Mouse (Mus musculus) spleen, embryonic (tissue): ENCODE data around the gene Otx2.

Source experiments
- CTCF ChIA-PET: fragments of 350-600 bp; sonication (Branson Sonifier 250); formaldehyde crosslinking; loops from one replicate; lab custom pipeline; 2022; lab: Charles Lee

Otx2 gene

DNA sequence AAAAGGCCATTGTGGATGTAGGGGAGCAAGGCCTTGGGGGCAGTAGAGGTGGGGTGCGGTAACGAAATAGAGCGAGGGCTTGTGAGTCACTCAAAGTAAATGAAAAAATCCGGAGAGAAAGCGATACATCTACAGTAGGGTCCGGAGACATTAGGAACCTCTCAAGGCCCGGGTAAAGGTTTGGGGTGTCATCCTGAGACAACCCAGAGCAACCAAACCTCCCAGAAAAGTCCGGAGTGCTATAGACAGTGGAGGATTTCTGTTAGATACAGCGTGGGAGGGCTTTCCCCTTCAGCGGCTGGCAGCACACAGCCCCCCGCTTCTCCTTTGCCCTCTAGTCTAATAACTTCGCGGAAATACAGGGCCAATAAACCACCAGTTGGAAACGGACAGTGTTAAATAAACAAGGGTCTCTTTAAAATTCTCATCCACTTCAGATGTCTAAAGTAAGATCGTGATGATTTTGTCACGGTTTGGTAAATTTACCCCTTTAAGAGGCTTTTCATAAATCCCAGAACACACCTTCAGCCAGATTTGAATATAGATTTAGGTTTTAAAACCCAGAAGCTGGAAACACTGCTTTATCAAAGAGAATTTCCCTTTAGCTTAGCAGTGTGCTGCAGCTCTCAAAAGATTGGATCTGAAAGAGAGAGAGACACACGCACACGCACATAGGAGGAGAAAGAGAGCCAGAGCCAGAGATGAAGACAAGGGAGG, 3.9 kb downstream of the Otx2 start:
- CTCF ChIA-PET: no interaction called here

DNA sequence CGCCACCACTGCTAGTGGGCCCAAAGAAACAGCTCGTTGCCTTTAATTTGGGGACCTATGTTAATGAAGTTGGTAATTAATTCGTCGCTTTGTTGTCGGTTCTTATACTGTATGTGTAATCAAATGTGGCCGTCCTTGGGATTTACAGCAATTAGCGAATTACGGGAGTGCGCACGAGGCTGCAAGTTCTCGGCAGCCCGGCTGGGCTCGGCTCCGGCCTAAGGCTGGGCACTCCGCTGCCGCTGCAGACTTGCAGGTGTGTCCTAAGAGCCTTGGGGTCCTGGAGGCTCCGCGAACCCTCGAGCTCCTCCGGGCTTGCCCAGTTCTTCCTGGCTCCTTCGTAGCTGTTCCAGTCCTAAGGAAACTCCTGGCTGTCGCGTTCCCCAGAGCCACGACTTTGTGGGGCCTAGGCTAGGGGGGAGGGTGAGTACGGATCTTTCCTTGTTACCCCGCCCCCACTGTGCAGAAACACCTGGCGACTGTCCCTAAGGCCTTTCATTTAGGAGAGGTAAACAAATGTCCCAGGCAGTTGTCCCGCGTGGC, 4.8 kb downstream of the Otx2 start:
- CTCF ChIA-PET: interaction anchor here (0.7 kb wide), 1 partner anchor 462 kb away, joined by 5 read pairs; no protein-coding TSS in a partner anchor

DNA sequence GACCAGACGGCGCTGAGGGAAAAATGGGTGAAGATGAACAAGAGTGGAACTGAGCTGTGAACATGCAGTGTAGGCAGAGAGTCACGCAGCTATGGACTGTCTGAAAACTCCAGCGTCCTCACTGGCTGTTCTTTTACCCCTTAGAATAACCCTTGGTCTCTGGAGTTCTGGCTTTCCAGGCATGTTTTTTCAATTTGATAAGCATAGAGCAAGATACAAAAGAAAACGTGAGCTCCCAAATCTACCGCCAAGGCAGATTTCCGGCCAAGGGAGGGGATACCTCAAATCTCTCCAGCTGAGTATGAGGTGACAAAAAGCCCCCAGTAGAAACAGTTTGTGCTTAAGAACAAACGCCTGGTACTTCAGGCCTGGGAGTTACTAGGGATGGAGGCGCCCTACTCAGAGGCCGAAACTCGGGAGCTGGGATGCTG, 5.6 kb downstream of the Otx2 start:
- CTCF ChIA-PET: interaction anchor here (0.6 kb wide), 1 partner anchor 149 kb away, joined by 5 read pairs; no protein-coding TSS in a partner anchor

DNA sequence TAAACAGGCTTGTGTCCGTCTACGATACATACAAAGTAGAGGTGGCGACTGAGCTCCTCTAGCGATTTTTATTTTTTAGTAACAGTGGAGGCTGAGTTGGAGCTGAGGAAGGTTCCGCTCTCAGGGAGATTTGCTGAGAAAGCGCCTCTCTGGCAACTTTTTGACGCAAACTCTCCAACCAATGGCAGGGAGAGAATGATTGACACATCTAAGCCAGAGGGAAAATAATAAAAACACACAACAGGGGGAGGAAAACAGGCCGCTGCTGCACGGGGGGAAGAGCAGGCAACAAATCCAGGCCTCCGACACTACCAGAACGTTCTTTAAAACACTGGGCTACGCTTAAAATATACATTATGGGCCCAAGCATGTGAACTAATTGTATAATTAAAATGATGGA, 6.2 kb downstream of the Otx2 start:
- CTCF ChIA-PET: no interaction called here

DNA sequence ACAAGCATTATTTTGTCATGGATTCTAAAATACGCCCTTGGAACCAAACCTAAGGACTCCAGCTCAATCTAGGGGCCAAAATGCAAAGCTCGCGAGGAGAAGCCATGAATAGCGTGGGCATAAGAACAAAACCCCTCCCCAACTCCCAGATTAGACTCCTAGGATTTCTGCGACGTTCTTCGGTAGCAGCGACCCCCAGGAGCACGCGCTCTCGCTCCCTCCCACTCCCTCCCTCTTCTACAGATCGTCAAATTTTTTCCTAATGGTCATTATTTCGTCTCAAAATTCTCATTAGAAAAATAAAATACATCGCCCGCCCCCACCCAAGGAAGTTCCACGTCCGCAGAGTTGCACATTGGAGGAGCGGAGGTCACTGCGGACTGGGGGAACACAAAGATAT, 6.8 kb downstream of the Otx2 start:
- CTCF ChIA-PET: no interaction called here

DNA sequence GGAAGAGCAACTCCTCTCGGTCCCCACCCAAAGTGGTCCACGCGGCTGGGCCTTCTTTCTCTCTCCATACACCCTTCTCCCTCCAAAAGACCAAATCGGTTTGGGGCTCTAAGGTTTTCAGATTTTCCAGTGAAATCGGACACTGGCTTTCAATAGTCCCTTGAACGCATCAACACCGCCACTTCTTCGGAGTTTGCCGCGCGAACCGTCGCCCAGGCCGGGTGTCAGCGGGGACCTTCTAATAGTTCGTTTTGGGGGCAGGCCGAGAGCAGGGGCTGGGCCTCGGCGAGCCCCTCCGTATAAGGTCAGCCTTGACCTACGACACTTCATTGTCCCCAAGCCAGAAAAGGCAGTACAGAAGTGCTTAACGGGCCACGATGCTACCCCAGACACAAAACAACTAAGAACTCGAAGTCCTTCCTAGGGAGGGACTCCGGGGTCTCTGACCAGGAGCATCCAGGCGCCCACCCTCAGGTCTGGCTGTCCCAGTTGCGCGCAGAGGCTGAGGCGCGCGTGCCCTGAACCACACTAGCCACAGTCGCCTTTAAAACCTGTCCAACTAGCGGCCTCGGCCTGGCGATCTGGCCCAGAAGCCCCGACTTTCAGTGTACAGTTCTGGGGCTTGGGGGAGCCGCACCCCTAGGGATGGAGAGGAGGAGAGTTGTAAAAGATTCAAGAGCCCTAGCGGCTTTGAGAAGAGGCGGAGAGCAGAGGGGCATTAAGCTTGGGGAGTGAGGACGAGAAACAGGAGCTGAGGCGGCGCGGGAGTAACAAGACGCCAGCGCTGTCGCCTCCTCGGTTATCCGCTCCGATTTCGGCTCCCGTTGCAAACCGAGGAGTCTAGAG, 7.6 kb downstream of the Otx2 start:
- CTCF ChIA-PET: no interaction called here

DNA sequence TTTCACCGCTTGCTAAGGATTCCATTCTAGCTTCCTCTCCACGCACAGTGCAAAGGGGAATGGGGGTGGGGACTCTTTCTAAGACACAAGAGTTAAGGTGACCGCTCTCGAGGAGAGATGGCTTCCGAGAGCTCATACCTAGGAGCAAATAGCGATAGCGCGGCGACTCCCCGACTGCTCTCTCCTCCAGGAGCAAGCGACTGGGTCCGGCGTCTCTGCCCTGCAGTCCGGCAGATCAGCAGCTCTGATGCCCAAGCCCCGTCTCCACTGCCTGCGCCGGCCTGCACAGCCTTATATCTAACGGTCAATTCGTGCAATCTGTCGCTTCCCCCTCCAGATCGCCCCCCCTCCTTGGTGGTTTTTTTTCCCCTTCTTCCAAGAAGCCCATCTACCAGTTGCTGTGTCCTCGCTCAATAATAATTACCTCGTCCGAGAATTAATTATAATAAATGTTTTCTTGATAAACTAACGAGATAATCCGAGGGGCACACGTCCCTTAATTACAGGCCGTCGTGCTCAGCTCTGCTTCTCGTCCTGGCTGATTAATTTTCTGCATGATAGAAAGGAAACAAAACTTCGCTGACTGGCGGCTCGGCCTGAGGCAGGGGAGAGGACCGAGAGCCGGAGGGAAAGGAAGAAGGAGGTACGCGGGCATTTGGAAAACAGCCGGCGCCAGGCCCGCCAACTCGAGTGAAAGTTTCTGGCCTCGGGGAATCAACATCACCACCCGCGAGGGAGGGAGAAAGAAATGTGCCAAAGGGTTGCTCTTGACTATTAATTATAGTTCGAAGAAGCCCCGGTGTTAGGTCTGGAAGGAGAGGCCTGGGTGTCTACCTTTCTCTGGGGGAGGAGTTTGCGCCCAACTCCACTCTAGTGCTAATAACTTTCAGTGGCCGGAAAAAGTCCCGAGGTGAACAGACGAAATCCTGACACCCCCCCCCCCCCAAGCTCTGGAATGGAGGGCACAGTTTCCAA, 8.5 kb downstream of the Otx2 start:
- CTCF ChIA-PET: no interaction called here

DNA sequence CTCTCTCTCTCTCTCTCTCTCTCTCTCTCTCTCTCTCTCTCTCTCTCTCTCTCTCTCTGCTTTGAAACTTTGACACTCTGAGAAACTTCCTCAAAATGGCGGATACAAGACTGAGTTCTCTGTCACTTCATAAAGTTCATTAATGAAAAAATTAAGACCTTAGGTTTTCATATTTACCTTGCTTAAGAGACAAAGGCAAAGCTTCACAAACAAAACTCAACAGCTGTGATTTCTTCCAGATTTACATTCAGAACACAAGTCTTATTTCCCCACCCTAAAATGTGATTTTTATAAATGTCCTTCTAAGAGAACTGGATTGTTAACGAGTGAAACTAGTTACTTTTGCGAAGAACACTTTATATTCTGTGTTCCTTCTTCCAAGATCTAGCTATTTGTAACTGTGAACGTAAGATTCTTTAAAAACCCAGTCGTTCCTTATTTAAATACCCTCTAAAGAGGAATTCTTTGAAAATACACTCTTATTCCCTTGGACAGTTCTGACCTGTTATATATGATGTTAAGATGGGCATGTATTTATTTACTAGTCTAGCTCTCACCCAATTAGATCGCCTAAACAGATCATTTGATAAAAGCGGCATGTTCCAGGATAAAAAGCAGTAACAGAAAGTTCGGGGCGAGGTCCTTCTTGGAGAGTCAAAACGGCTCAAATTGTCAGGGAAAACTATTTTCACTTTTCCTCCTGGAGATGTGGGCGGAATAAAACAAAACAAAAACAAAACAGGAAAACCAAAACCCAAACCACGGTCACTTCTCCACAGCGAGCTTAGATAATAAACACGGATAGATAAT, 9.4 kb downstream of the Otx2 start:
- CTCF ChIA-PET: no interaction called here

DNA sequence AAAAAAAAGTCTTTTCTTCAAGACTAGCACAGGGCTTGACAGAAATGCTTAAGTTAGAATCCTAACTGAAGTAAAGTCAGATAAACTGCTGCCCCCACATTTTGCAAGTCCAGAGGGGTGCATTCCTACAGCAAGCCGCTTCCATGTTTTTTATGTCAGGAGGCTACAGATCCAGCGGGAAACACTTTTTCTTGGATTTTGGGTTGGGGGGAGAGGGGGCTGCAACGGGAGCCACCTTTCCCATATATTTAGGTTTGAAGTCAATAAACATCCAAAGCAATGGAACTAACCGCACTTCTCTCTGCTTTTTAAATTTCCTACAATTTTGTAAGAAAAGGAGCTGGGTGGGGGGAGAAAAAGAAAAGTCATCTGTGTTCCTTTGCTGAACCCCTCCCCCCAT, 10.1 kb downstream of the Otx2 start:
- CTCF ChIA-PET: no interaction called here

DNA sequence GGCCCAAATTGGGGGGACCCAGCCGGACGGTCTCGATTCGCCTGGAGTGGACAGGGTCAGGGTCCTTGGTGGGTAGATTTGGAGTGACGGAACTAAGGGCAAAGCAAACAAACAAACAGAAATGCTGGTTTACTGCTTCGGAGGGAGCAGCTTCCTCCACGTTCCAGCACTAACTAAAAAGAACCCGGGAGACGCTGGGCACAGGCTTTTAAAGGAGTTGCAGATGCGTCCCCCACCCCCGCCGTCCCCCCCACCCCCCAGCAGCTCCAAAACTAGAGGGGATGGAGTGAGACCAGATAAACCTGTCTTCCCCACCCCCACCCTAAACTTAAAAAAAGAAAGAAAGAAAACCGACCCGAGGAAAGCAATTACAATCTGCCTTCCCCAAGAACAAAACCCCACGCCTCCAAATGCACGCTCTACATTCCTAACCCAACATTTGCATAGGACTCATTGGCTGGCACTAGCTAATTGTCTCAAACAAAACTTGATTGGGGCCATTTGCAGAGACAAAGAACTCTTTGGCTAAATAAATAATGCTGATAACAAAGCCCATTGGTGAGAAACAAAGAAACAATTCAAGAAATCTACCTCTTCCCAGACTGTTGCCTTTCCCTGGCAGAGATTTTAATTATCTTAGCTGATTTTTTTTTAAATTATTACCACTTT, 10.9 kb downstream of the Otx2 start:
- CTCF ChIA-PET: no interaction called here

DNA sequence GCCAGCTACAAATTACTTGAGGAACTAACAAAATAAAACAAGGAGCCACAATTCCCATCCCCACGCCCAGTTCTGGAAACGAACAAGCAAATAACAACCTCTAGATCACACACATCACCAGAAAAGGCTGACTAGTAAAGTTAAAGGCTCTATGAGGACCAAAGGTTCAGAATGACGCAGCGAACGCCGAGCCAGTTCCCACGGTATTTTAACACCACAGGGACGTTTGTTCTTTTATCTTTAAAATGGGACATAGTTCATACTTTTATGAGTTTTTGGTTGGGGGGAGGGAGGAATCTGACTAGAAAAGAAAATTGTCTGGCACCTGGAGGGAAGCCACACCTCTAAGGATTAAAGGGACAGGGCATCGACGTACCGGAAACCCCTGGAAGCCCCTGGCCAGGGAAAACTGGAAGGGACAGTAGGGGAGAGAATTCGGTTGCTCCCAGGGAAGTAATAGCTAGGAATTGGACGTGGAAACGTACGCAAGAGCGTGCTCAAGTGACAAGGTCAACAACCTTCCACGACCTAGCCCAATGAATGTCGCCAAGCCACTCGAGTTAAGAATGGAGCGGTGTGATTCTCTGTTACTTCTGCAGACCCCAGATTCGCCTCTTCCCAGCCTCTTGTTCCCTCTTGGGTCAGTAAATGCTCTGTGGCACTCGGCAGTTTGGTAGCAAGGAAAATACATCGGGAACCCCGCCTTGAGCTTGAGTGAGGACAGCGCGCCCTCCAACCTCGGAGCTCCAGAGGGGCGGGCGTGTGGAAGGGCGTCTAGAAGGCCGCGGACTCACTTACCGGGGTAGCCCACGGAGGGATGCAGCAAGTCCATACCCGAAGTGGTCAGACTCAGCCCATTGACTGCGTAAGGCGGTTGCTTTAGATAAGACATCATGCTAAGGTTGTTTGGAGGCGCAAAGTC, 11.7 kb downstream of the Otx2 start:
- CTCF ChIA-PET: no interaction called here

DNA sequence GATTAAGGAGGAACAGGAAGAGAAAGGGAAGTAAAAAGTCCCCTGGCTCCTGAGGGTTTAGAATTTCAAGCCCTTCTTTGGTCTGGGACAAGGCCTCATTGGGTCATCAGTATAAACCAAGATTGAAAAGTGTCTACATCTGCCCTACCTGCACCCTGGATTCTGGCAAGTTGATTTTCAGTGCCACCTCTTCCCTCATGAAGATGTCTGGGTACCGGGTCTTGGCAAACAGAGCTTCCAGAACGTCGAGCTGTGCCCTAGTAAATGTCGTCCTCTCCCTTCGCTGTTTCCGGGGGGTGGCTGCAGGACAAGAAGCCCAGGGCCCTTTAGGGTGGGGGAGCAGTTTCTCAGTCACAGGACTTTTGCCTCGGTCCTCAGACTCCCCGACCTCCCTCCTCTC, 12.5 kb downstream of the Otx2 start:
- CTCF ChIA-PET: no interaction called here

DNA sequence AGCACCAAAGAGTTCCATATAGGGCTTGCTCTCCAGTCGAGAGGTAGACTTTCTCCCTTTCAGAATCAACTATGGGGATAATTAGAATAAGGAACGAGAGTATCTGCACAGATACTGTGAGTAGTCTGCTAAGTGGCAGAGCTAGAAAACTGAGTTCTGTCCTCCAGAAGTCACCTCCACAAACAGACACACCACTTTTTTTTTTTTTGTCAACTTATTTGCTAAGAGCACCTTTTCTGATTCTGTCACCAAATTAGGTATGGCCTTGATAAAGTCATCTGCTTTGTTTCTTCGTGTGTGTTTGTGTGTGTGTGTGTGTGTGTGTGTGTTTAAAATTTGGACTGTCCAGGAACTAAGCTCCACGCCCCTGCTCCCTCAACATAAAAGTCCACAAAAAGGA, 13.0 kb downstream of the Otx2 start:
- CTCF ChIA-PET: no interaction called here

DNA sequence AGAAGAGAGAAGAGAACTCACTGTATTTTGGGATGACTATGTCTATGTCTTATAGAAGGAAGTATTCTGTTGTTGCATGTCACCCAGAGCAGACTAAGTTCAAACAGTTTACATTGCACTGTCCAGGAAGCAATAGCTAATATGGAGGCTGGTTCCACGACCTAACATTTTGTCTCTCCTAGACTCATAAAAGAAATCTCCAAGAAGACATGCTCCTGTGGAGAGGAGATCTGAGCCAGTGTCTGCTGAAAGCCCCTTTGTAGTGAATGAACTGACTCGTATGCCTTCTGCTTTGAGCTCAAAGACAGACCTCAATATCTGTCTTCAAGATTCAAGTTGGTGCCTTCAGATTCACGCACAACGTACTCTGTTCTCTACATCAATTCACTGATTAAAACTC, 14.0 kb downstream of the Otx2 start:
- CTCF ChIA-PET: no interaction called here

DNA sequence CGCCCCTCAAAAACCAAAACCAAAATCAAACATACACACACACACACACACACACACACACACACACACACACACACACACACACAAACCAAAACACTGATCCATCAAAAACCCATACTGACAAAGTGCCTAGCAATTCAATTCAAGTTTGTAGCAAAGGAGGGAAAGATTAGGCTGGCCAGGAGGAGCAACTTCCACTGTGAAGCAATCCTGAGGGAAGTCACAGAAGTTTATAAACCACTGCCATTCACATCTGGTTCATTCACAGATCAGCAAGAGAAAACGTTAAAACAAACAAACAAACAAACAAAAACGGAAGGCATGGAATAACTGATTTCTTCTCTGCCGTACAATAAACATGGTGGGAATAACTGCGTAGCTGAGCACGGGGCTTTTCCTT, 16.4 kb downstream of the Otx2 start:
- CTCF ChIA-PET: no interaction called here

DNA sequence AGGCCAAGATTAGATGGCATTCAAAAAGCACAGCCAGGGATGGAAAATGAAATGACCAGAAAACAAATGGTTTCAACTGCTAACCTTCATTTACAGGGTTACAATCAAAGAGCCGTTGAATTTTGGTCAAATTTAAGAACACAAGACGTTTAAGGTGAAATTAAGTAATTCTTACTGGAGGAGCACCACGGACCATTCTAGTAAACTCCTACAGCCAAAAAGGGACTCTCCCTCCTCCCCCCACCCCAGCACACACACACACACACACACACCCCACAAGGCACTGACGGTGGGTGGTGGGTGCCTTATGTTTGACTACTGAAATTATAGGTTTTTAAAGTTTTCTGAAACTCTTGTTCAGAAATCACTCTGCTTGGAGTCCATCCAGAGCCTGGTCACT, 16.9 kb downstream of the Otx2 start:
- CTCF ChIA-PET: no interaction called here

DNA sequence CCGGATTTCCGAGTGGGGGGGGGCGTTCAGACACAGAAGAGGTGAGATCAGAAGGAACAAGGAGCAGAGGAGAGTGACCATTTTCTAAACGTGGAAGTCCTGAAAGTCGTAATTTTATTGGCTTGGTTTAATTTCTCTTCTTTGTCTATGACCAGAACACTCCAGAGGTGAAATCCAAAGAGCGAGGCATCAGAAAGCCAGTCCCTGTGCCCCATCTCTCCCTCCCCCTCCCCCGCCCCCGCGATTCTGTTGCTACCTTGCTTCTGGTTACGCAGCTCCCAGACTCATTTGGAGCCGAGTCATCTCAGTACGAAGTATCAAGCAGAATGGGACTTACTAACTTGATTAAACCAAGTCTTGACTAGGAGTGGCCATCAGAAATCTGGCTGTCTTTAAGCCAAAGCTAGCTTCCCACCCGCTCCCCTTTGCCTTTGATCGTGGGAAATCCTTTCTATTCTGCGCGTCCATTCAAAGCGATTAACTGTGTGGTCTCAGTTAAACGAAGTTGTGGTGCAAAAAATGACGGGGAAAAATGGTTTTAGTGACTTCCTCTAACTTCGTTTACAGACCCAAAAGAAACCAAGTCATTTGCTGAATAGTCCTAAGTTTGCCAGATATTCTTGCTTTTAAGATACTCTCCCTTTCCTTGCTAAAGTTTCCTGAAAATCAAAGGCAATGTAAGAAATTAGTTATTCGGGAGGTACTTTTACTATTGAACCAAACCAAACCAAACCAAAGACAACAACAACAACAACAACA, 17.6 kb downstream of the Otx2 start:
- CTCF ChIA-PET: no interaction called here

DNA sequence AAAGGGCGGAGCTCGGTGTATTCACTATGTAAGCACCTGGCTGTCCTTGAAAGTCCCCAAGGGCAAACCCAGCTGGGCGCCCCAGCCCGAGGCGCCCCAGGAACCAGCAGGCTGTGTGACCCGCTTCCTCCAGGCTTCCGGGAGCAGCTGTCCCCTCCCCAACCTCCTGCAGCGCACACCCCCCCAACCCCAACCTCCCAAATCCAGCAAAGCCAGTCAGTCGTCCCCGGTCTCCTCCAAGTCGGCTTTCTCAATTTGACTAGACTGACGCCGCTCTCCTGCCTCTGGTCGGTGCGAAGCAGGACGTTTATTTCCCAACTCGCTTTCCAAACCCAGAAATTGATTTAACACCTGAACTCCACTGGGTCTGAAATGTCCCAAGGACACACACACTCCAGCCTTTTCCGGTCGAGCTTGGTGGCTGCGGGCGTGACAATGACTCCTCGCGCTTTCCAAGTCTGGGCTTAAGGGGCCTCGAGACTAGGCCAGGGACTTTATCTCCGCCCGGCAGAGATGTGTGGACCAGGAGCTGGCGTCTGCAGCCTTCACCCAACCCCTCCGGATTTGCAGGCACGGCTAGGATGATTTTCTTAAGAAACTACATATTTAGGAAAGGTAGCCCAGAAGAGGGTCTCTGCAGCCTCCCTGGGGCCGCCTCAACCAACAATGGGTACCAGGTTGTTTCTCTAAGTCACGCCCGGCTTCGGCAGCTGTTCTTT, 18.4 kb downstream of the Otx2 start:
- CTCF ChIA-PET: no interaction called here
